Mouse (Mus musculus) heart, embryonic 10.5 days (tissue): ENCODE data around the gene Gas7. TPM values are rescaled to one million over a fixed set of nuclear protein-coding genes. Genes with fewer than 3 reads are reported as not detected.
A peak's percentile ranks its signal among the peaks of the same experiment; 100 is the strongest.

Experiments
- DNase-seq: peaks from one replicate; pipeline ENCODE4 v3.0.0-alpha.2; 2017; ENCODE audit warnings: low spot score
- H3K27ac ChIP-seq: fragments of 300-500 bp; sonication (generic); 2 replicates; pipeline ENCODE4 v1.5.1; 2016; ENCODE audit warnings: mild to moderate bottlenecking
- H3K27me3 ChIP-seq: fragments of 300-500 bp; sonication (generic); 2 replicates; pipeline ENCODE4 v1.6.1; 2016; ENCODE audit warnings: mild to moderate bottlenecking; ENCODE audit not compliant: poor library complexity, insufficient read depth, severe bottlenecking
- H3K36me3 ChIP-seq: fragments of 300-500 bp; sonication (generic); 2 replicates; pipeline ENCODE4 v1.6.1; 2016; ENCODE audit warnings: mild to moderate bottlenecking, moderate library complexity
- H3K4me1 ChIP-seq: fragments of 300-500 bp; sonication (generic); 2 replicates; pipeline ENCODE4 v1.6.1; 2016; ENCODE audit warnings: mild to moderate bottlenecking
- H3K4me3 ChIP-seq: fragments of 300-500 bp; sonication (generic); 2 replicates; pipeline ENCODE4 v1.5.1; 2016; ENCODE audit warnings: mild to moderate bottlenecking, moderate library complexity
- H3K9me3 ChIP-seq: fragments of 300-500 bp; sonication (generic); 2 replicates; pipeline ENCODE4 v1.6.1; 2016; ENCODE audit warnings: mild to moderate bottlenecking, moderate library complexity
- WGBS: fragments of 180-500 bp; shearing (Covaris S2); methylation state at CpG from one replicate; pipeline ENCODE4 v1.1.7; 2016; 5-methylcytosine and 5-hydroxymethylcytosine counted together
- polyA plus RNA-seq: library from polyadenylated mRNA; unstranded; fragments of >200 nt; fragmentation: Nextera tagmentation; extraction: Ambion mirVana; gene quantifications from 2 replicates; pipeline ENCODE4 v1.2.1, GENCODE M21; 2016

Gas7 gene
- polyA plus RNA-seq, 1 experiment from 2014 or later, result 3.0 TPM

DNA sequence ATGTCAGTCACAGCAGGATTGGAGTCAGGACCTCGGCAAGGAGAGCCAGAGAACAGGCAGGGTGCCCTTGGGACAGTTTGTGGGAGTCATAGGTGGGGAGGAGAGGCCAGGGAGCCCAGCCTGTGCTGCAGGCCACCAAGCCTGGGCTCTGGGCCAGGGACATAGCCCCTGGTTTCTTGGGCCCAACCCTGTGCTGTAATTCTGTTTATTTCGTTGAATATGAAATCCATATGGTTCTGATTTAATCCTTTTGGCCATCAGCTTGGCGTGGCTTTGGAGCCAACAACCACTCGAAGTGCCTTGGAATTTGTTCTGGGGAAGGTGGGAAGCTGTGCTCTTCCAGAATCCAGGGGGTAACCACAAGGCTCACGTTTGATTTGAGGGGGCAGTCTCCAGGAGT lies 113.6 kb downstream of the Gas7 start:
- 0 out of 2 replicates have a peak overlapping the region, but pooled peaks have one; percentile 36 for H3K27ac ChIP-seq
- peaks cover 25% of the 10 kb centered on the region for H3K4me1 ChIP-seq
- DNase-seq, result no peak
- no peak overlapping the region for H3K4me3 ChIP-seq
- no peaks in the 10 kb centered on the region for H3K36me3 ChIP-seq
- H3K9me3 ChIP-seq, result no peaks in the 10 kb centered on the region
- WGBS, result 81% methylated on average over 5 of the region's 5 CpGs
- no peaks in the 10 kb centered on the region for H3K27me3 ChIP-seq

DNA sequence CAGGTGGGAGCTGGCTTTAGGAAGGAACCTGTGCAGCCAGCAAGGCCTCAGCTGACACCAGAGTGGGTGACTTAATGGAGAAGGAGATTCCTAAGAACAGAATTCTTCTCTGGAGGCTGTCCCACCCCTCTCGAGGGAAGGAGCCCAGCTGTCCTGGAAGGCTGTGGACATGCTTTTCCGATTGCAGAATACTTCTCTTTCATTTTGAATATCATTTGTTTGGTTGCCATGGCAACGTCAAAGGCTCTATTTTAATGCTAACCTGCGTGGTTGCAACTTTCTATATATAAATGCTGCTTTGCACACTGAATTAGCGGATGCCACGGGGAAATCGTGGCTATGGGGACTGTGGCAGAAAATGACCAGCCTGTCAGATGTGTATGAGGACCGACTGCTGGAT lies 115.7 kb downstream of the Gas7 start:
- Histone ChIP-seq H3K36me3 (no peaks in the 10 kb centered on the region), H3K9me3 (no peaks in the 10 kb centered on the region), H3K4me3 (no peak overlapping the region), H3K27ac (no peak overlapping the region), H3K27me3 (no peaks in the 10 kb centered on the region), H3K4me1 (peaks cover 22% of the 10 kb centered on the region)
- no peak for DNase-seq
- WGBS, result 75% methylated on average over 8 of the region's 8 CpGs

DNA sequence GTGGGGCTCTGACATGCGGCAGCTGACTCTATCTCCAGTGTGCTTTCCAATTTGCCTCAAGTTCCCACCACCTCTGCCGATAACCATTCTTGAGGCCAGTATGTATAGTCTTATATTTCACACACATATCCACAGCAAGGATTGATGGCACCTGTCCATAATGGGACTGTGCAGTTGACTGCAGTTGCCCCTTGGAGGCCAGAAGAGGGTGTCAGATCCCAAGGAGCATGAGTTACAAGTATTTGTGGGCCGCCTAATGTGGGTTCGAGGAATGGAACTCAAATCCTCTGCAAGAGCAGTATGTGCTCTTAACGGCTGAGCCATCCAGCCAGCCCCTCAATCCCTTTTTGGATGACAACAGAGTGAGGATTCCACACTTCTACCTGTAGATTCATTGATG lies 119.1 kb downstream of the Gas7 start:
- 85% methylated on average over 5 of the region's 5 CpGs for WGBS

DNA sequence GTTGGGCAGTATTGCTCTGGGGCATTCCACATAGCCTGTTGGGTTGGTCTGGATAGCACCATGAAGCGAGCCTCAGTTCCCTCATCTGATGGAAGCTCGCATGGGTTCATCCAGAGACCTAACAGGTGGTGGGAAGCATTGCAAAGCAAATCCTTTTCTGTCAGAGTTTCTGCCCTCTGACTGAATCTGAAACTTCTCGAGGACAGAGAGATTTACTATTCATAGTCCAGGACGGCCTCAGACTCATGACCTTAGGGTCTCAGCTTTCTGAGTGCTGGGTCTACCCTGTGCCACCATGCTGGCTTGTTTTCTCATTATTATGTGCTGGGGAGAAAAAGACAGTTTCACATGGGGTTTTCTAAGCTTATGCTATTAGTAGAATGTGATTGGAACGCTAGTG lies 122.2 kb downstream of the Gas7 start:
- Histone ChIP-seq H3K4me1 (peaks cover 39% of the 10 kb centered on the region), H3K36me3 (no peaks in the 10 kb centered on the region), H3K27ac (no peak overlapping the region), H3K27me3 (no peaks in the 10 kb centered on the region), H3K4me3 (no peak overlapping the region), H3K9me3 (no peaks in the 10 kb centered on the region)
- WGBS, result 76% methylated on average over 5 of the region's 5 CpGs
- DNase-seq, result no peak

More for the DNA sequence above, 119.1 kb downstream of the Gas7 start:
- H3K27me3 ChIP-seq, result no peaks in the 10 kb centered on the region
- H3K4me3 ChIP-seq, result no peak overlapping the region
- peaks cover 16% of the 10 kb centered on the region for H3K4me1 ChIP-seq
- no peak for DNase-seq
- H3K36me3 ChIP-seq, result no peaks in the 10 kb centered on the region
- no peak overlapping the region for H3K27ac ChIP-seq
- H3K9me3 ChIP-seq, result no peaks in the 10 kb centered on the region

DNA sequence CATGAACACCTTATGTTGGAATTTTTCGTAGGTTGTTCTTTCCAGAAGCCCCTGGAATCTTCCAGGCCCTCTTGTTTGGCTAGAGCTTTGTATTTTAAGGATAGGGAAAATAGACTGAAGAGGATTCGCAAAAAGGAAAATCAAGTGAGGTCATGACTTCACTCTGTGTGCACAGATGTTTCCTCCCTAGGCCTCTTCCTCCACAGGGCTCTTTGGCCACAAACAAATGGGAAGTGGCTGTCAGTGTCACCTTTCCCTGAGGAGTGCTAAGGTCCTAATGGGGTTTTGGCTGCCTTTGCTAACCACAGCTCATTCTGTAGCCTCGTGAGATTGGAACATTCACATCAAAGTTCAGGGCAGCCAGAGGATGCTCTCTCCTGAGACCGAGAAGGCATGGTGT lies 122.8 kb downstream of the Gas7 start:
- peaks cover 42% of the 10 kb centered on the region for H3K4me1 ChIP-seq

DNA sequence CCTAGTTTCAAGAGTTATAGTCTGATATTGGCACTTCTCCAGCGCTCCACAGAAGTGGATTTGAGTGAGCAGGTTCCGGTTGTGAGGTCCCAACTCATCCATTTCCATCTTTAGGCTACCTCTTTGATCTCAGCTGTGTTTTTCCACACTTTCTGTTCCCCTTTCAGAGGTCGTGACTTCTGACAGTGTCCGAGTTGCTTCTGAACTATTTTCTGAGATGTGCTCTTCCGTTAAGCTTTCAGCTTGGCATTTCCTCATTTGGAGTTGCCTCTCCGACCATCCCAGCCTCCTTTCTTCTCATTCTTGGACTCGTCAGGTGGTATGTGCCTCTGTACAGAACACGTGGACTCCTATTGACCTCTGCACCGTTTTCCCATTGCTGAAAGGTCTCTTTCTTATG lies 123.9 kb downstream of the Gas7 start:
- Histone ChIP-seq H3K4me3 (no peak overlapping the region), H3K27me3 (no peaks in the 10 kb centered on the region), H3K27ac (no peak overlapping the region), H3K9me3 (no peaks in the 10 kb centered on the region), H3K36me3 (no peaks in the 10 kb centered on the region), H3K4me1 (peaks cover 42% of the 10 kb centered on the region)
- 68% methylated on average over 9 of the region's 9 CpGs for WGBS
- no peak for DNase-seq

More for the DNA sequence above, 122.8 kb downstream of the Gas7 start:
- H3K27me3 ChIP-seq, result no peaks in the 10 kb centered on the region
- DNase-seq, result no peak
- no peaks in the 10 kb centered on the region for H3K36me3 ChIP-seq
- no peak overlapping the region for H3K27ac ChIP-seq
- no peak overlapping the region for H3K4me3 ChIP-seq
- H3K9me3 ChIP-seq, result no peaks in the 10 kb centered on the region
- WGBS, result 58% methylated on average over 4 of the region's 4 CpGs

DNA sequence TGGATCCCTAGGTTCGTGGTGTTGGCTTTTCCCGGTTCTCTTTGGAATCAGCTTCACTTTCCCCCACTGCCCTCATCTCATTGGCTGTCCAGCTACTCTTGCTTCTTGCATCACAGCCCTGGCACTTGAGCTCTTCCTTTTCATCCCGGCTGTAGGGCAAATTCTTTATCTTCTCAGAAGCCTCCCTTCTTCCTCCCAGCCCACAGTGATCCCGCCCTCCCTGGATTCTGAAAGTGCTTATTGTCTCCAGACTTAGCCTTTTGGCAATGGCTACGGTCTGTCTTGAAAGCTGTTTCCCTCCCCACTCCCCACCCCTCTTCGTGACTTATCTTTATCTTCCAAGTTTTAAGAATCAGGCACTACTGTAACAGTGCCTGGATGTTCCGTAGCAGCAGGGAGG lies 126.3 kb downstream of the Gas7 start:
- no peak overlapping the region for H3K4me3 ChIP-seq
- whole genome bisulfite sequencing, result 39% methylated on average over 7 of the region's 7 CpGs
- H3K9me3 ChIP-seq, result no peaks in the 10 kb centered on the region
- H3K36me3 ChIP-seq, result no peaks in the 10 kb centered on the region
- H3K27ac ChIP-seq, result no peak overlapping the region
- peak; percentile 75 for DNase-seq
- H3K4me1 ChIP-seq, result peaks cover 45% of the 10 kb centered on the region
- H3K27me3 ChIP-seq, result no peaks in the 10 kb centered on the region

DNA sequence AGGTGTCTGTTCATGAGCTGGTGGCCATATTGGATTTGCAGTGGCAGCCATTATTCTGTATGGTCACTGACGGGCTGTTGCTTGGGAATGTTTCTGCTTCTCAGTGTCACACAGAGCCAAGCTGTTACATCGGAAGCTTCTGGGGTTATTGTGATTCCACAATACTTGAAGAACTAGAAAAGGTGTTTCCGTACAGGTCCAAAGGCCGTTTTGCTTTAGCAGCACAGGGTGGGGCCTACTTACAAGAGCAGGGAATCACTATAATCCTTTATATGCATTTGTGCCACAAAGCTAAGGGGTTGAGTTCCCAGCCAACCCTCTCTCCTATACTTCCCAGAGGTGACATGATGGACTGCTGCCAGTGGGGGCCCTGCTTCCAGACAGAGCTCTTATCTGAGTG lies 127.3 kb downstream of the Gas7 start:
- Histone ChIP-seq H3K9me3 (no peaks in the 10 kb centered on the region), H3K4me3 (no peak overlapping the region), H3K27me3 (no peaks in the 10 kb centered on the region), H3K4me1 (peaks cover 46% of the 10 kb centered on the region), H3K36me3 (no peaks in the 10 kb centered on the region), H3K27ac (no peak overlapping the region)
- 89% methylated on average over 4 of the region's 4 CpGs for WGBS
- DNase-seq, result no peak

DNA sequence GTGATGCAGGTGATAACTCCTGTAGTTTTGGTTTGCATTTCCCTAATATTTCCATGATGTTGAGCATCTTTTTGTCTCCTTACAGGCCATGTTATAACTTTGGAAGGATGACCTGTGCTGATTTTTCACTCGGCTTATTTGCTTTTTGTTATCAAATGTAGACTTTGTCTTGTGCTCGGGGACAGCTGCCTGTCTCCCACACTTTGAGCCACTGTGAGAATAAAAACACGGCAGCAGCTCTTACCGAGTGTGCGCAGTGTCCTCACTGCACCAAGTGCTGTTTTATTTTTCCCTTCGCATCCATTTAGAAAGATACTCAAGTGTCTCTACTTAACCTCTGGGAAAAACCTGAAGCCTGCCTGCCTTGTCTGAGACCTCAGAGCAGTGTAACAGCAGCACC lies 129.8 kb downstream of the Gas7 start:
- 82% methylated on average over 6 of the region's 6 CpGs for WGBS
- Histone ChIP-seq H3K4me3 (no peak overlapping the region), H3K27me3 (no peaks in the 10 kb centered on the region), H3K9me3 (no peaks in the 10 kb centered on the region), H3K27ac (no peak overlapping the region), H3K4me1 (peaks cover 32% of the 10 kb centered on the region), H3K36me3 (no peaks in the 10 kb centered on the region)
- no peak for DNase-seq

DNA sequence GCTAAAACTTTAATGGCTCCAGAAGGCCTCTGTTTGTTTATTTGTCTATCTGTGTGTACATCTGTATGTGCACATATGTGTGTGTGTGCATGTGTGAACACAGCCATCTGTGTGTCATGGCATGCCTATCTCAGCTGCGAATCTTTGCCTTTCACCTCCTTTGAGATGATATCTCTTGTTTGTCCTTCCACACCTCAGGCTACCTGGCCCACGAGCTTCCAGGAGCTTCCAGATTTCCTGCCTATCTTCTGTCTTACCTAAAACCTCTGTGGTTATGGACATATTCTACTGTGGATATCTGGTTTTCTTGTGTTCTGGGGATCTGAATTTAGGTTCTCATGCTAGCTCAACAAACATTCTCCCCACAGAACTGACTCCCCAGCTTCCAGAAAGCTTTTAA lies 130.4 kb downstream of the Gas7 start:
- Histone ChIP-seq H3K4me3 (no peak overlapping the region), H3K9me3 (no peaks in the 10 kb centered on the region), H3K4me1 (peaks cover 27% of the 10 kb centered on the region), H3K36me3 (no peaks in the 10 kb centered on the region), H3K27ac (0 out of 2 replicates have a peak overlapping the region, but pooled peaks have one; percentile 1), H3K27me3 (no peaks in the 10 kb centered on the region)
- DNase-seq, result no peak
- 80% methylated on average over 2 of the region's 2 CpGs for WGBS

DNA sequence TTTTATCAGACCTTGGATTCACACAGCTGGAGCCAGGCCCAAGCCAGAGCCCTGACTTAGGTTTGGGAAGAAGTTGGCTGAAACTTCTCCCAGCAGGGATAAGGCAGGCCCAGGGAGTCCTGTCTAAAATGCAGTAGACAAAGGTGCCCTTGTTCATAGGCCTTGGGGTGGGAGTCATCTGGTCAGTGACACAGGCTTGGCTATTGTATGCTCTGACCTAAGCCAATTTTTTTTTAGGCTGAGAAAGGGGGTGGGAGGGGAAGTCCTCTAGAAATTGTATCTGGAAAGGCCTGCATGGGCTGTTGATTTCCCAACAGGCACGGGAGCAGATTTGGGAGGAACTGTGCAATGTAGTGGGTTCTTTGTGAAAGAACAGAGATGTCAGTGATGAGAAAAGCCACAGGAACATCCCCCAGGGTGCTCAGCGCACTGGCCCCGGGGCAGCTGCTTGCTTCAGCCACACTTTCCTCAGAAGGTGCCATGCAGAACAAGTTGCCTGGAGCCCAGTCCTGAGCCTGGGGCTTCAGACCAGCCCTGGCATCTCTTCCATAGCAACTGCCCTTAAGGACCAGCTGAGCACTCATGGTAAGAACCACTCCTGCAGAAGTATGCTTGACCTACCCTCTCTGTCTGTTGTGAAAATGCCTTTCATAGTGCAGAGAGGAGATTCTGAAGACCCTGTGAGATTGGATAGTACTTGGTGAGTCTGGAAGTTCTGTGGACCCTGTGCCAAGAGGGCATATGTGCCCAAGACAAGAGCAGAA lies 131.2 kb downstream of the Gas7 start:
- peaks cover 20% of the 10 kb centered on the region for H3K4me1 ChIP-seq
- H3K27me3 ChIP-seq, result no peaks in the 10 kb centered on the region
- H3K27ac ChIP-seq, result 0 out of 2 replicates have a peak overlapping the region, but pooled peaks have one; percentile 1
- no peaks in the 10 kb centered on the region for H3K9me3 ChIP-seq
- WGBS, result 68% methylated on average over 3 of the region's 3 CpGs
- H3K36me3 ChIP-seq, result no peaks in the 10 kb centered on the region
- no peak for DNase-seq
- H3K4me3 ChIP-seq, result no peak overlapping the region

DNA sequence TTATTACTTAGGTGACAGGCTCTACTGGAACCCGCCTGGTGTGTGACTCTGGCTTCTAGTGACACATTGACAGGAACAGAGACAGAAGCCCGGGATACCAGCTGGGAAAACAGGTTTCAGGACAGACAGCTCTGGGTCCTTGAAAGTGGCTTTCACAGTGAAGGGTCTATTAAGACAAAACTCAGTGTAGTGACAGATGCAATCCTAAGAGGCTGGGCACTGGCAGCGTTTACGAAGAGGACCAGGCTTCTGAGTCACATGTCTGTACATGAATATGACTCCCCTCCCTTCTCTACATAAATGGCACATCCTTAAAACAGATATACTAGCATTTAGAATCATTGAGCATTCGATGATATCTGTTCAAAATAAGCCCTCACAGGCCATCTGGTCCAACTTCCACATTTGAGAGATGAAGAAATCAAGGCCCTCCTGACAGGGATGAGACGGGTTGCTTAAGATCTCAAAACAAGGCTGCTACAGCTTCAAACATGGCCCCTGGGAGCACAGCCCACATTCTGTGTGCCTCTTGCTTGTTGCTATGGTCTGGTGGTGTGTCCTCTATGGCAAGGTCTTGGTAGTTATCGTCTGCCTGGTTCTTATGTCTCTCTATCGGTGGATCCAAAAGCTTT lies 133.1 kb downstream of the Gas7 start:
- no peak overlapping the region for H3K4me3 ChIP-seq
- WGBS, result 77% methylated on average over 8 of the region's 8 CpGs
- no peaks in the 10 kb centered on the region for H3K36me3 ChIP-seq
- DNase-seq, result no peak
- no peaks in the 10 kb centered on the region for H3K27me3 ChIP-seq
- H3K9me3 ChIP-seq, result no peaks in the 10 kb centered on the region
- no peak overlapping the region for H3K27ac ChIP-seq
- peaks cover 10% of the 10 kb centered on the region; the same call in 1 of the 2 replicates for H3K4me1 ChIP-seq

DNA sequence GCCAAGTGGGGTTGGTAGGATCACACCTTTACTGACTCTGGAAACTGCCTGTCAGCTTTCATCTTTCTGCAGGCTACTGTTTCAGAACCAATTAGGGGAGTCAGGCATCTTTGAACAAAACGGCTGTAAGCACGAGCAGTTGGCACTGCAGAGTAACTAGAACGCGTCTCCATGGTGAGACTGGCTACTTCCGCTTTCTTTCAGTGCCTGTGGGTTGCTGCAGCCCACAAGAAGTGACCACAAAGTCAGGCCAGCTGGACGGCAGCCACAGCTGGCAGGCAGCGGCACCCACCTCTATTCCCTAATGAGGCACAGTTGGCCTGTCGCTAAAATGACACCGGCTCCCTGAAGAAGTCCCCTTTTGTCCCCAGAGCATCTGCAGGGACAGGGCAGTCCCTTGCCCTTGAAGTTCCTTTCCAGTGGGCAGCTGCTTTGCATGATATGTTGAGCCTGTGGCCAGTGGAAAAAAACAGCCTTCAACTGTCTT lies 133.6 kb downstream of the Gas7 start:
- Histone ChIP-seq H3K4me1 (peaks cover 10% of the 10 kb centered on the region; the same call in 1 of the 2 replicates), H3K36me3 (no peaks in the 10 kb centered on the region), H3K4me3 (no peak overlapping the region), H3K27ac (no peak overlapping the region), H3K9me3 (no peaks in the 10 kb centered on the region), H3K27me3 (no peaks in the 10 kb centered on the region)
- DNase-seq, result no peak
- 63% methylated on average over 9 of the region's 9 CpGs for WGBS
